Mouse (Mus musculus) neutrophil, adult 65 days (primary cell): ENCODE data around the gene Mthfd2. TPM values are rescaled to one million over a fixed set of nuclear protein-coding genes. Genes with fewer than 3 reads are reported as not detected.

Experiments
- total RNA-seq: library from RNA; stranded (reverse); gene quantifications from 2 replicates; pipeline ENCODE4 v1.2.4, GENCODE M21; 2023

Gene Mthfd2
- total RNA-seq = 18.4 and 19.1 TPM in 2 replicates

DNA sequence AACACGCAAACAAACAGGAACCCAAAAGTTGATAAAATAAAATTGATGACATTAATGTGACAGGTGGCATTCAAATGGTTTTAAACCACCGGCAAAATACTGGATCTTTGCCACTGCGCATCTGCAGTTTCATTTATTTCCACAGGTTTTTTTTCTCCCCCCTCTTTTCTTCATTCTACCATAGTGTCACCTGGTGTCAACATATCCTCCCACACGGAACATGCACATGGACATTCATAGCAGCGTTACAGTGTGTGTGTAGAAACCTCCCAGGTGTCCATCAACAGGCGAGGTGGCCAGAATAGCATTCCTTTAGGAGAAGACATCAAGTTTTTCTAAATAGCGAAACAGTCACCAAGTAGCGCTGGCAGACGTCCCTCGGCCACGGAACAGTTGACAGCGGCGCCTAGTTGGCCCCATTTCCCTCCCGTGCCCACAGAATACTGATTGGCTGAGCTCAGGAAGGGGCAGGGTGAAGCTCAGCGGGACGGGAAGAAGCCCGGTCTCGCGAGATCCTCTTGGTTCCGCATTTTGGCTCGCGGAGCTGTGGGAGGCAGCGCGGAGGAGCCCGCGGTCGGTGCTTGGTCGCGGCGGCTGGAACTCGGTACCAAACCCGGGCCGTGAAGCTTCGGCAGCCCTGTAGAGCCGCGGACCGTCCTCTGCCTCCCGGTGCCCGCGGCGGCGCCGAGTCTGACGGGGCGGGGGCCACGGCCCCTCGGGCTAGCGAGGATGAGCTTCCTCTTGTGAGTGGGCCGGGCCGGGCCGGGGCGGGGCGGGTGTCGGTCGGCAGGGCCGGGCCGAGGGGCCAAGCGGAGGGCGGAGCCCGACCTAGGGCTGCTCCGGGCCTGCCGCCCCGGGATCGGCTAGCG is at the start of gene Mthfd2, which contains the start of gene Mob1a:
TSS of gene Mthfd2 (minus strand) at position 384 of the 869 bp plus-strand sequence.
TSS of gene Mob1a (plus strand) at position 492 of the 869 bp plus-strand sequence.

DNA sequence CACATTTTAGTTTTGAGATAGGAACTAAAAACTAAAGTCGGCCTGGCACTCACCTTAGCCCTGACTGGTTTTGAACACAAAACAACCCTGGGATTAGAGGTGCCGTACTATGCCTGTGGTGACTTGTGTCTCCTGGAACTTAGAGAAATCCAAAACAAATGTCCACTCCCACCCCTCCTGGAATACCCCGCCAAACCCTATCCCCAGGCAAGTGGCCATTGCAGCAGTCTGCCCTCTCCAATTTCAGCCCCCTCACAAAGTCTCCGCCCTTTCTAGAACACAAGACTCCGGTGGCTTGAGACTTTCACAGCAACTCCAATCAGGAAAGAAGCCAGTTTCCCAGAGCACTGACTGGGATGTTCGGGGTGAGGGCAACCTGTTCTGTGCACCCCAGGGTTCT is 23.2 kb upstream of the Mthfd2 start, which contains the start of gene Bola3:
TSS of gene Bola3 (plus strand) at position 275 of the 400 bp plus-strand sequence.

Other genes with a start within 250 kb of the Mthfd2 start
- gene Pcgf1, start 248.0 kb downstream of the Mthfd2 start, total RNA-seq = 13.1 and 13.9 TPM in 2 replicates
- not detected in 2 replicates for gene Lbx2, start 239.5 kb downstream of the Mthfd2 start, total RNA-seq
- 4.2 and 4.8 TPM in 2 replicates for gene Ccdc142, start 224.3 kb downstream of the Mthfd2 start, total RNA-seq
- gene Gm42688, start 224.3 kb downstream of the Mthfd2 start, total RNA-seq = 3.2 and 4.4 TPM in 2 replicates
- gene Mrpl53, start 216.9 kb downstream of the Mthfd2 start, total RNA-seq = 19.1 and 19.8 TPM in 2 replicates
- 18.9 and 25.1 TPM in 2 replicates for gene Mogs, start 210.4 kb downstream of the Mthfd2 start, total RNA-seq
- 26.7 and 32.6 TPM in 2 replicates for gene Wbp1, start 204.3 kb downstream of the Mthfd2 start, total RNA-seq
- gene Ino80b, start 200.5 kb downstream of the Mthfd2 start, total RNA-seq = 16.4 TPM in 2 replicates
- gene Rtkn, start 190.4 kb downstream of the Mthfd2 start, total RNA-seq = 0.66 TPM in 1 of 2 replicates, not detected in the other
- not detected in 2 replicates for gene Wdr54, start 169.5 kb downstream of the Mthfd2 start, total RNA-seq
- gene 1700003E16Rik, start 169.5 kb downstream of the Mthfd2 start, total RNA-seq = not detected in 2 replicates
- gene Dctn1, start 160.0 kb downstream of the Mthfd2 start, total RNA-seq = 91.8 and 114 TPM in 2 replicates
- not detected in 2 replicates for gene Slc4a5, start 106.1 kb downstream of the Mthfd2 start, total RNA-seq
- gene Mob1a, start 108 bp upstream of the Mthfd2 start, total RNA-seq = 180 and 209 TPM in 2 replicates
- gene Bola3, start 23.2 kb upstream of the Mthfd2 start, total RNA-seq = 9.3 and 11.1 TPM in 2 replicates
- 52.2 and 84.2 TPM in 2 replicates for gene Tet3, start 133.2 kb upstream of the Mthfd2 start, total RNA-seq
- gene Dguok, start 181.1 kb upstream of the Mthfd2 start, total RNA-seq = 11.7 and 14.1 TPM in 2 replicates
- gene Actg2, start 210.4 kb upstream of the Mthfd2 start, total RNA-seq = not detected in 2 replicates
- gene Stambp, start 246.8 kb upstream of the Mthfd2 start, total RNA-seq = 16.9 and 19.7 TPM in 2 replicates